Comparison of ENCODE assay signal across 40 mouse cellular contexts in genomic region chr14:56115531-56116310, GRCm38 (mm10). TPM values are rescaled to one million over a fixed set of nuclear protein-coding genes. Genes with fewer than 3 reads are reported as not detected.
"Had no signal": no experiment of that assay in that cellular context is flagged by ENCODE, and none has a peak within 500 bp of the region (broad histone marks: within the 10 kb centered on the region; RNA-seq: fewer than 3 reads in every experiment).

No protein-coding gene starts in this region.

RNA-seq across cellular contexts. Expression of gene Gzme, which starts 4.7 kb away (rescaled TPM):
- total RNA-seq: heart, postnatal 10 days; heart, postnatal 14 days; heart, postnatal 25 days; heart, postnatal 36 days; heart, postnatal 4 days; hematopoietic stem cell, adult 5-6 weeks; hindbrain, postnatal 0 days; layer of hippocampus, adult 18-20 months; layer of hippocampus, adult 2 months; layer of hippocampus, adult 8-10 months; layer of hippocampus, postnatal 10 days; layer of hippocampus, postnatal 14 days; layer of hippocampus, postnatal 25 days; layer of hippocampus, postnatal 36 days; left cerebral cortex, adult 18-20 months; left cerebral cortex, adult 2 months; left cerebral cortex, adult 8-10 months had no signal
- polyA plus RNA-seq: heart, embryonic 13.5 days; heart, embryonic 14.5 days; heart, embryonic 15.5 days; heart, embryonic 16.5 days; heart, postnatal 0 days; hindbrain, embryonic 10.5 days; hindbrain, embryonic 11.5 days; hindbrain, embryonic 12.5 days; hindbrain, embryonic 13.5 days; hindbrain, embryonic 14.5 days; hindbrain, embryonic 15.5 days; hindbrain, embryonic 16.5 days; hindbrain, postnatal 0 days; inflammation-experienced regulatory T-cells, adult 6 months; intestine, embryonic 14.5 days; intestine, embryonic 15.5 days; intestine, embryonic 16.5 days; intestine, postnatal 0 days; kidney, adult 2 months; kidney, embryonic 14.5 days; kidney, embryonic 15.5 days; kidney, embryonic 16.5 days; kidney, postnatal 0 days; large intestine, adult 2 months had no signal

RNA-seq across cellular contexts. Expression of gene Ctsg, which starts 13.3 kb away (rescaled TPM):
- total RNA-seq: heart, postnatal 10 days; heart, postnatal 14 days; heart, postnatal 25 days; heart, postnatal 36 days; heart, postnatal 4 days; hindbrain, postnatal 0 days; layer of hippocampus, adult 18-20 months; layer of hippocampus, adult 2 months; layer of hippocampus, adult 8-10 months; layer of hippocampus, postnatal 10 days; layer of hippocampus, postnatal 14 days; layer of hippocampus, postnatal 25 days; layer of hippocampus, postnatal 36 days; left cerebral cortex, adult 18-20 months; left cerebral cortex, adult 2 months; left cerebral cortex, adult 8-10 months had no signal
- polyA plus RNA-seq: hindbrain, embryonic 10.5 days; hindbrain, embryonic 11.5 days; hindbrain, embryonic 12.5 days; hindbrain, embryonic 13.5 days; hindbrain, embryonic 14.5 days; hindbrain, embryonic 15.5 days; hindbrain, postnatal 0 days; inflammation-experienced regulatory T-cells, adult 6 months; intestine, embryonic 14.5 days; intestine, embryonic 15.5 days; intestine, postnatal 0 days; kidney, adult 2 months; kidney, embryonic 14.5 days; kidney, embryonic 16.5 days; kidney, postnatal 0 days; large intestine, adult 2 months had no signal

RNA-seq across cellular contexts. Expression of gene Gzmd, which starts 16.7 kb away (rescaled TPM):
- total RNA-seq: heart, postnatal 10 days; heart, postnatal 14 days; heart, postnatal 25 days; heart, postnatal 36 days; heart, postnatal 4 days; hematopoietic stem cell, adult 5-6 weeks; hindbrain, postnatal 0 days; layer of hippocampus, adult 18-20 months; layer of hippocampus, adult 2 months; layer of hippocampus, adult 8-10 months; layer of hippocampus, postnatal 10 days; layer of hippocampus, postnatal 14 days; layer of hippocampus, postnatal 25 days; layer of hippocampus, postnatal 36 days; left cerebral cortex, adult 18-20 months; left cerebral cortex, adult 2 months; left cerebral cortex, adult 8-10 months had no signal
- polyA plus RNA-seq: heart, embryonic 13.5 days; heart, embryonic 14.5 days; heart, embryonic 15.5 days; heart, embryonic 16.5 days; heart, postnatal 0 days; hindbrain, embryonic 10.5 days; hindbrain, embryonic 11.5 days; hindbrain, embryonic 12.5 days; hindbrain, embryonic 13.5 days; hindbrain, embryonic 14.5 days; hindbrain, embryonic 15.5 days; hindbrain, embryonic 16.5 days; hindbrain, postnatal 0 days; inflammation-experienced regulatory T-cells, adult 6 months; intestine, embryonic 14.5 days; intestine, embryonic 15.5 days; intestine, embryonic 16.5 days; intestine, postnatal 0 days; kidney, adult 2 months; kidney, embryonic 14.5 days; kidney, embryonic 15.5 days; kidney, embryonic 16.5 days; kidney, postnatal 0 days; large intestine, adult 2 months had no signal

RNA-seq across cellular contexts. Expression of gene Mcpt8, which starts 30.6 kb away (rescaled TPM):
- total RNA-seq: heart, postnatal 10 days; heart, postnatal 14 days; heart, postnatal 25 days; heart, postnatal 36 days; heart, postnatal 4 days; hindbrain, postnatal 0 days; layer of hippocampus, adult 18-20 months; layer of hippocampus, adult 2 months; layer of hippocampus, adult 8-10 months; layer of hippocampus, postnatal 10 days; layer of hippocampus, postnatal 14 days; layer of hippocampus, postnatal 25 days; layer of hippocampus, postnatal 36 days; left cerebral cortex, adult 18-20 months; left cerebral cortex, adult 2 months; left cerebral cortex, adult 8-10 months had no signal
- polyA plus RNA-seq: heart, embryonic 13.5 days; hindbrain, embryonic 10.5 days; hindbrain, embryonic 11.5 days; hindbrain, embryonic 12.5 days; hindbrain, embryonic 13.5 days; hindbrain, embryonic 14.5 days; hindbrain, embryonic 15.5 days; hindbrain, embryonic 16.5 days; hindbrain, postnatal 0 days; inflammation-experienced regulatory T-cells, adult 6 months; intestine, postnatal 0 days; kidney, adult 2 months; large intestine, adult 2 months had no signal

RNA-seq across cellular contexts. Expression of gene Gzmg, which starts 43.7 kb away (rescaled TPM):
- total RNA-seq: heart, postnatal 10 days; heart, postnatal 14 days; heart, postnatal 25 days; heart, postnatal 36 days; heart, postnatal 4 days; hematopoietic stem cell, adult 5-6 weeks; hindbrain, postnatal 0 days; layer of hippocampus, adult 18-20 months; layer of hippocampus, adult 2 months; layer of hippocampus, adult 8-10 months; layer of hippocampus, postnatal 10 days; layer of hippocampus, postnatal 14 days; layer of hippocampus, postnatal 25 days; layer of hippocampus, postnatal 36 days; left cerebral cortex, adult 18-20 months; left cerebral cortex, adult 2 months; left cerebral cortex, adult 8-10 months had no signal
- polyA plus RNA-seq: heart, embryonic 13.5 days; heart, embryonic 14.5 days; heart, embryonic 15.5 days; heart, embryonic 16.5 days; heart, postnatal 0 days; hindbrain, embryonic 10.5 days; hindbrain, embryonic 11.5 days; hindbrain, embryonic 12.5 days; hindbrain, embryonic 13.5 days; hindbrain, embryonic 14.5 days; hindbrain, embryonic 15.5 days; hindbrain, embryonic 16.5 days; hindbrain, postnatal 0 days; inflammation-experienced regulatory T-cells, adult 6 months; intestine, embryonic 14.5 days; intestine, embryonic 15.5 days; intestine, embryonic 16.5 days; intestine, postnatal 0 days; kidney, adult 2 months; kidney, embryonic 14.5 days; kidney, embryonic 15.5 days; kidney, embryonic 16.5 days; kidney, postnatal 0 days; large intestine, adult 2 months had no signal
